Mouse (Mus musculus): ENCODE measurements around the gene Thoc5.

Thoc5 gene

DNA sequence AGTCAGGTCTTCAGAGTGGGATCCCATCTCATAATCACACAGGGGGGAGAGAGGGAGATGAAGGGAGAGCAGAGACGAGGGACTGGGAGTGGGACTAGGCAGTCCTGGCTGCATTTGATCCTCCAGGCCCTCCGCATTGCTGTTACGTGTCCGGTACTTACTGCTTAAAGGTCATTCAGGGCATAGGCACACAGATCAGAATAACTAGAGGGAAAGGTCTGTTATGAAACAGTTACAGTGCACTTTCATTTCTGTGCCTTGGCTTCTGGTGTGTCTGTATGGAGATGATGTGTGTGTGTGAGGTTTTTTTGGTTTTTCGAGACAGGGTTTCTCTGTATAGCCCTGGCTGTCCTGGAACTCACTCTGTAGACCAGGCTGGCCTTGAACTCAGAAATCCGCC, 11.1 kb downstream of the Thoc5 start:
- no peak for DNase-seq (ENCODE audit: low spot score in 2 of 2)

DNA sequence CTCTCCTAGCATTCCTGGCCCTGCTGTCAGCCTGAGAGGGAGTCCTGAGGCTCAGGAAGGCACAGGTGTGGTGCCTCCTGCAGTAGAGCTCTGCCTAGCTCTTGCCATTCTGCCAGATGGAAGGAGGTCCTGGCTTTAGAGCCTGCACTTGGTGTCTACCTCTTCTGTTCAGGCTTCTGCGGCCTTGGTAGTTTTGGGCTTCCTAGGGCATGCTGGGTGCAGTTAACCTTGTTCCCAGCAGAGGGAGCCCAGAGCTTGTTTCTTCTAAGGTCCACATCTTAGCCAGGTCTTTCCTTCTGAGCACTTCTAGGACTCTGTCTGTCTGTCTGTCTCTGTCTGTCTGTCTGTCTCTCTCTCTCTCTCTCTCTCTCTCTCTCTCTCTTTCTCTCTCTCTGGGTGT, 20.9 kb downstream of the Thoc5 start:
- peak; percentile 37 to 54 for DNase-seq (ENCODE audit: low spot score in 2 of 2)

DNA sequence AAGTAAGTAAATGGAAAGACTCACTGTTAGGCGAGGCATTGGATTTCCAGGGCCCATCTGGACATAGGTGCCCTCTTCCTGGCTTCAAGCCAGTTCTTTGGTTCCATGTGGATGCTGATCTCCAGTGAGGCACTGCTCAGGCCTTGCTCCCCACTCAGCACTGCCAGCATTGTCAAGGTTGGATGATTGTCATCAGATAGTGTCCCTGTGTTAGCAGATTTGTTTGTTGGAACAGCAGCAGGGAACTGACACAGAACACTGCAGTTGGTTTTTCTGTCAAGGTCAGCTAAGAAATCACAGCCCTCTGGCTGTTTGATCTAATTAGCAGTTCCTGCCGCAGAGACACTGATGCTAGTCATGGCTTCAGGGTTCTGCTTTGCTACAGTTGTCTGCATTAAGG, 26.2 kb downstream of the Thoc5 start:
- no peak for DNase-seq (ENCODE audit: low spot score in 2 of 2)

DNA sequence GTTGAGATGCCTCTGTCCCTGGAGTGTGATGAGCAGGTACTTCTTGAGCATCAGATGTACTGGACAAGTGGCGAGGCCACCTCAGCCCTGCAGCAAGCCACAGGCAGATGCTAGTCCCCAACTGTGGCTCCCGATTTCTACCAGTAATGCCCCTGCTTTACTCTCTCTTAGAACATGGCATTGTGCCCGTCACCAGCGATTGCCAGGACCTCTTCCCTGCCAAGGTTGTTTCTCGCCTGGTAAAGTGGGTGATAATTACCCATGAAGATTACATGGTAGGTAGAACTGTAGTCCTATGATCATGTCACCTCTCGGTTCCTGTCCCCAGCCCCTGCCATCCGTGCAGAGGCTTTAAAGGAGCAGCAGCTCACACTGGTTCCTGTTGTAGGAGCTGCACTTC, 26.6 kb downstream of the Thoc5 start:
- no peak for DNase-seq (ENCODE audit: low spot score in 2 of 2)

DNA sequence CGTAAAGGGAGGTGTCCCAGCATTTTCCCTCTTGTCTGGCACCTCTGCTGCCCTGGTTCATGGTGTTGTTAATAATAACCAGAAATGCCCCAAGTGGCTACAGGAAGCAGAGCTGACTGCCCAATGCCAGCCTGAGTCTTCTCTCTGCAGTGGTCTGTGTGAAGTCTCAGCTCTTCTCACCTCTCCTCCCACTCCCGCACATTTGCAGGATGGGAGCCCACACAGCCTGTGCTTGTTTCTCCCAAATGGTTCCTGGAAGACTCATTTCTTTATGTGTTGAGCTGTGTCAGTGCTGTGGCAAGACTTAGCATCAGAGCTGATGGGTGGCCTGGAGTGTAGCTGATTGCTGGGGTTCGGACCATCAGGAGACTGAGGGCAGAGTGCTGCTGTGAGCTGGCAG, 32.1 kb downstream of the Thoc5 start:
- DNase-seq (ENCODE audit: low spot score in 2 of 2): peak in 1 of 2 experiments; percentile 27

DNA sequence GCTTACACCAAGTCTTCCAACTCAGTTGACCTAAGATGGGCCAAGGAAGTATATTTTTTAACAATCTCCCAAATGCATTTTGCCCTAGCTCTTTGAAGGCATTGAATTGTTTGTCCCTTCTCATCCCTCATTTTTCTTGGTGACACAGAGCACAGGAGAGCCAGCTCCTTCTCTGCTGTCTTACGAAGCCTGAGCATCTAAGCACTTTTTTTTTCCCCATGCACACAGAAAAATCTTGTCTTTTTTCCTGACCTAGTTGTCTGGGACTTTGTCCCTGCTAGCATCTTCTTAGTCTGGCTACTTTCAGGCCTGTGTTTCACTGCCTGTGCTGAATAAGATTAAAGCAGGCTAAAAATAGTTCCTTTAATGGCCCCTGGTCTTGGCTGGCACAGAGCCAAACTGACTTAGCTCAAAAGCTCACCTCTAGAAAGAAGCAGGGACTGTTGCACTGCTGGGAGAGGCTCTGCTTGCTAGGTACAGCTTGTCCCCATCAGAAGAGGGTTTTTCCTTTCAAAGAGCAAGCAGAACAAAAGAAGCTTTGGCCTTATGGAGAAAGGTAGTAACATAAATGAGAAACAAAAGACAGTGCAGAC, 36.0 kb downstream of the Thoc5 start:
- DNase-seq (ENCODE audit: low spot score in 2 of 2): no peak

DNA sequence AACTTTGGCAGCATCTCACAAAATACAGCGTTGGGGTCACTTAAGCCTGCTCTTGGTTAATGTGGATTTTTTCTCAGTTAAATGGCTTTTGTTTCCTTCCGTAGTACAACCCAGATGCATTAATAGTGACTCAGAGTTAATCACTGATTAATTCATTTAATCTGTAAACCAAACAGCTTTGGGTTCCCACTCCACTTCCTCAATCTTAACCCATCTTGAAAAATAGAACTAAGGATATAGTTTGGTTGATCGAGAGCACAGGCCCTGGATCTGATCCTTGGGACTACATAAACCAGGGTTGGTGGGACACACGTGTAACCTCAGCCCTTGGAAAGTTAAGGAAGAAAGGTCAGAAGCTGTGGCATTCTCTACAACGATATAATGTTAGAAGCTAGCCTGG, 41.1 kb downstream of the Thoc5 start:
- DNase-seq (ENCODE audit: low spot score in 2 of 2): no peak

DNA sequence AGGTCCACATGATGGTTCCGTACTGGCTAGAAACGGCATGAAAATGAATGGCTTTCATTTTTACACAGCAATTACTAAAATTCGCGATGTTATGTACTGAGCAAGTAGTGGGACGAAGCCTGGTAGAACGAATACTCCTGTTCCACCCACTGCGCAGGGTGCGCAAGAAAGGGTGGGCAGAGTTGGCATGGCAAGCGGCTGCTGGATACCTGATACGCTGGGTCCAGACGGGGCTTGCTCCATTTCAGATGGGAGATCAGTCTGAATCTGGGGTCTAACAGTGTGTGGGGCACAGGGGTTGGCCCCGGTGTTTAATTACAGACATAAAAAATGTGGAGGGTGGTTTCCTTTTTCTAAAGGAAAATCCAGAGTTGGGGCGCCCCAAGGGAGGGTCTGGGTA, 51.4 kb downstream of the Thoc5 start:
- DNase-seq (ENCODE audit: low spot score in 2 of 2): no peak

DNA sequence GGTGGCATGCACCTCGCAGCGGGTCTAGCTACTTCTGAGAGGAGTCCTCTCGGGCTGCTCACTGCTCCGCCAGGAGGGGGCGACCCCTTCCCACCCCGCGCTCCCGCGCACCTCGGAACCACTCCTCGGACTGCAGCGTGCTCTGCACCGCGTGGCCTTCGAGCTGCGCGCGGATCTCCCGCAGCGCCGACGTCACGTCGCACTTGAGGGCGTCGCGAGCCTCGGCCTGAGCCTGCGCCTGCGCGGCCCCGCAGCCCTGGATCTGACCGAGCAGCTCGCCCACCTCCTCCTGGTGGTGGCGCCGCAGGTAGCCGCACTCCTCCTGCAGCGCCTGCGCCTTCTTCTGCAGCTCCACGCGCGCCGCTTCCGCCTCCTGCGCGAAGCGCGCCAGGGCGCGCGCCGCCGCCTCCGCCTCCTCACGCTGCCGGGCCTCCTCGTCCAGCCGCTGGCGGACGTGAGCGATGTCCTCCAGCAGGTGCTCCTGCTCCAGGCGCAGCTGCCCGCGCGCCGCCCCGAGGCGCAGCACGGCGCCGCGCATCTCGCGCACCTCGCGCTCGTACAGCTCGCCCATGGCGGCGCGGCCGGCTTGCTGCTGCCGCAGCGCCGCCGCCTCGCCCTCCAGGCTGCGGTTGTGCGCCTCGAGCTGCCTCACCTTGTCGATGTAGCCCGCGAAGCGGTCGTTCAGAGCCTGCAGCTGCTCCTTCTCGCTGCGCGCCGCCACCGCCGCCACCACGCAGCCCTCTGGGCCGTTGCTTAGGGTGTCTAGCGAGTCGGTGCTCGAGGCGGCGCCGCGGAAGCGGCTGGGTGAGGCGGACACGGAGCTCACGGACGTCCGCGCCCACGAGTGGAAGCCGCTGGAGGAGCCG, 52.1 kb downstream of the Thoc5 start:
- DNase-seq (ENCODE audit: low spot score in 2 of 2): peak; percentile 71 to 74

DNA sequence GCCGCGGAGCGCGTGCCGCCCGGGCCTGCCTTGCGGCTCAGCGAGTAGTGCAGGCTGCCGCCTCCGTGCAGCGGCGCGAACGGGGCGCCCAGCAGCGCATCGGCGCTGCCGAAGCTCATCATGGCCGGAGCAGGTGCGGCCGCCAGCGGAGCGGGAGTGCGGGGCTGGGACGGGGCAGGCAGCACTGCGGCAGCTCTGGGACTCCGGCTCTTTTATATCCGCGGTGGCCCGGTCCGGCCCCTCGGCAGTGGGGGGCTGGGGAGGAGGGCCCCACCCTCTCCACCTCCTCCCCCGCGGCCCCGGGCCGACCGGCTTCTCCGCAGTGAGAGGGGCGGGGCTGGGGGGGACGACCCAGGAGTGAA, 52.7 kb downstream of the Thoc5 start, which contains the start of gene Nefh:
TSS of gene Nefh (minus strand) at position 252 of the 362 bp plus-strand sequence.
- DNase-seq (ENCODE audit: low spot score in 2 of 2): no peak

DNA sequence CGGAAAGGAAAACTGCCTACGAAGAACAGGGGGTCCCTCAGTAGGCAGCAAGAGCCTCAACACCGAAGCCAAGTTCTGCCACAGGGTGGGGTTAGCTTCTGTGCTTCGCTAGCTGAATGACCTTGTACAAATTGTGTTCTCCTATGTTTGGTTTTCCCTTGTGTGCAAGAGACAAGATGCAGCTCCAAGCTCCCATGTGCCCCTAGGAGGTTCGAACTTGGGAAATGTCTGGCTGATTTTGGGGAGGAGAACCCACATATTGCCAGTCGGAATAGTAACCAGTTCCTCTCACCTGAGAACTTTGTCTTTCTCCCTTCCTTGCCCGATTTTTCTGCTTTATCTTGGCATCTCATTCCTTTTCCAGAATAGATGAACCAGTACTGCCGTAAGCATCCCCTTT, 53.7 kb downstream of the Thoc5 start:
- DNase-seq (ENCODE audit: low spot score in 2 of 2): no peak

DNA sequence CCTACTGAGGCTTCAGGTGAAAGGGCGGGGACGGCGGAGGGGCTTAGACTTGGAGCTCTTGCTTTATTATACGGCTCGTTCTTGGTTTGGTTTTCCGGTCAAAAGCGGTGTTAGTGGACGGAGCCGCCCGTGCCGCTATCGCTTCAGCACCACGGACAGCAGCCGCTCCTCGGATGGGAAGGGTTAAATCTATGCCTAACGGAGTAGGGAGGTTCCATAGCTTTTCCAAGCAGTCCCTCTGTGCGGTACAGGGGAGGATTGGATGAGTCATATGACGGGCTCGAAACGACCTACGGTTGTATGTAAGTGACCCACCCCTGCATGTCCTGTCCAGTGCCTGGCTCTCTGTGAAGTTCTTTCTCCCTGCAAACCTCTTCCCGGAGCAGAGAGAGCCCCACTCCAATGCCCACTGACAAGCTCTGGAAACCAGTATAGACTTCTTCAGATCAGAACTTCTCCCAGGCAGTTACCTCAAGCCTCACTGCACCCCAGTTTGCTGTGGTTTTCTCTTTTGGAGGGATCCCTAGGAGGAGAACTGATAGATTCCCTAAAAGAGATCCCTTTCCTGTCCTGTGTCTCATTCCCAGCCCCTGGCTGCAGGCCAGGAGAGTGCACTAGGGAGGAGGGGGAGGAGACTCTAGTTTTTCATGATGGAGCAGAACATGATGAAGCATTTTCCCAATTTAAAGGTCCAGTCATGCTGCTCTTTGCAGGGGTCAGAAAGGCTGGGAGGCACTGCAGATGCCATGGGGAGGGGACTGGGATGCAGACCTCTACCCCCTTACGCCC, 54.3 kb downstream of the Thoc5 start:
- no peak for DNase-seq (ENCODE audit: low spot score in 2 of 2)

DNA sequence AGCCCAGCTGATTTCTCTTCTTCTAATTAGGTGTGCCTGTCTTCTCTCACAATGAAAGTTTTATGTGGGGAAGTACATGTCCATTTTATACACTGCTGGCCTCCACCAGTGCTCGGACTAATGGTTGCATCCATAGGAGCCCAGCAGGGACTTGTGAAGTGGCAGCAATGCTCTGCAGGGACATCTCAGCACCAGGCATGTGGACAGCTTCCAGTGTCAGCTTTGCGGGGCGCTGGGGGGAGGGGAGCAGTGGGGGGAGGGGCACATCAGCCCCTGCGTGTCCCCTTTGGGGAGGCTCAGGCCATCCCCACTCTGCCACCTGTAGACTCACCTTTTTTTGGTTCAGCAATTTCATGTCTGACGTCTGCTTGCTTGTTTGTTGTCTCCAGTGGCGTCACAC, 58.3 kb downstream of the Thoc5 start:
- no peak for DNase-seq (ENCODE audit: low spot score in 2 of 2)

DNA sequence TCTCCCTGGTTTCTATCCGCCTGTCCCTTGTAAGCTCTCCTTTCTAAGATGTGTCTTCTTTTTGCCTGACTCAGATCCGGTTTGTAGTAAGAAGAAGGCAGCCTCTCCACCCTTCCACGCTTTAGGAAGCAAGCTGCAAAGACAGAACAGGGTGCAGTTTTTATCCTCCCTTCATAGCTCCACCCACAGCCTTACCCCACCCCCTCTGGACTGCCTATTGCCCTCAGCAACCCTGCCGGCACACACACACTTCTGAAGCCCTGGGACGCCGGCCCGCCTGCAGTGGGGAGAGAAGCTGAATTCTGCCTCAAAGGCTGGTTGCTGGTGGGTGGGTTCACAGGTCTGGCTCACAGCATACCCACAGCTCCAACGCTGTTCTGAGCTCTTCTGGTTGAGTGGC, 58.8 kb downstream of the Thoc5 start:
- peak in 1 of 2 experiments; percentile 39 for DNase-seq (ENCODE audit: low spot score in 2 of 2)

DNA sequence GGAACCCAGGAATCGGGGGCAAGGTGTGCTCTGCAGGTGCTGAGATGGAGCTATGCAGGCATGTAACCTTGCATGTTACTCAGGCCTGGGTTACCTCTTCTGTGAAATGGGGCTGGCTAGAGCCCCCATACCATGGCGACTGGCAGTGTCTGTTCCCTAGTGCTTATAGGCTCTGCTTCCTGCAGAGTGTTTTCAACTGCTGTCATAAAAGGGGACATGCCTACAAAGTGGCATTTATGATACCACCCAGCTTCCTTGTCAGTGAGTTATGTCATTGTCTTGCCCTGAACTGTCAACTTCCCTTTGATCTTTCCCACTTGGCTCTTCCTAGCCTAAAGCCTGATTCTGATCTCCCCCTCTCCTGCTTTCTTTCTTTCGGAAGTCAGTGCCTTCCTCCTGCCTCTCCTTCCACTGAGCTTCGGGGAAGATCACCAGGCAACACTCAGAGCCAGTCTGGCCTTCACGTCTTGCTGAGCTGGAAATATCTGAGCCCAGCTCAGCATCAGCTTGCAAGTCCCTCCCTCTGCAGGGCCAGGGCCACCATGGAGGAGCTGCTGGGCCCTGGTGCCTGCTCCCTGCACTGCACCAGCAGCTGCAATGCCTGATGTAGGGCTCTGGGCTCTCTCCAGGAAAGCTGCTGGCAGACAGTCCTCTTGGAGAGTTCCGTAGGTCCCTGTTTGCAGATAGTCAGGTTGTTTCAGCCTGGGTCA, 68.1 kb downstream of the Thoc5 start:
- no peak for DNase-seq (ENCODE audit: low spot score in 2 of 2)

DNA sequence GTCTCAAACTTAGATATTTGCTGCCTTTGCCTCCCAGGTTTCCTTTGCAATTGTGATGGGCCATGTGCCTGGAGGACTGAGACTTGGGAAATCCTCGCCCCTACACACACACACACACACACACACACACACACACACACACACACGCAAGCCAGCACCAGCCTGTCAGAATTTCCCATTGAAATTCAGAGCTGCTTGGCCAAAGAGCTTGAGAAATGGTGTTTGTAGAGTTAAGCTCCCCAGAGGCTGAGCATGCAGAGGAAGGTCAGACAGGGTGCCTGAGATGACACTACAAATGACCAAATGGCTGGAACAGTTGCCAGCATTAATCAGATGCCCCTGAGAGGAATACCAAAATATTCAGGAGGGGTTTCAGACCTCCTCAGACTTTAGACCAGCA, 71.2 kb downstream of the Thoc5 start:
- no peak for DNase-seq (ENCODE audit: low spot score in 2 of 2)

DNA sequence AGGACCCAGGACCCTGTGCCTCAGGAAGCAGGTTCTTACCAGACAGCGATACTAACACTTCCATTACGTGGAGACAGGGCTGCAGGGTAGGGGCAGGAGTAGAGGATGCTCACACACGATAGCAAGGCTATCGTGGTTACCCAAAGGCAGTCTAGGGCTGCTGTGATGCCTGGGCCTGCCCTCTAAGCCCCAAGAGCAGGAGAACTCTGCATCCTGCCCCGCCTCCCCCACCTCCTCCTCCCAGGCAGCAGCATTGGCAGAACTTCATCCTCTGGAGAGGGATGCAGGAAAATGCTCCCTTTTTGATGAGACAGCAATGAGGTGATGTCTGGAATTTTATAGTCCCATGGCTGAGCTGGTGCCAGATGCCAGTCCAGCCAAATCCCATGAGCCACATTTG, 71.8 kb downstream of the Thoc5 start:
- DNase-seq (ENCODE audit: low spot score in 2 of 2): no peak

DNA sequence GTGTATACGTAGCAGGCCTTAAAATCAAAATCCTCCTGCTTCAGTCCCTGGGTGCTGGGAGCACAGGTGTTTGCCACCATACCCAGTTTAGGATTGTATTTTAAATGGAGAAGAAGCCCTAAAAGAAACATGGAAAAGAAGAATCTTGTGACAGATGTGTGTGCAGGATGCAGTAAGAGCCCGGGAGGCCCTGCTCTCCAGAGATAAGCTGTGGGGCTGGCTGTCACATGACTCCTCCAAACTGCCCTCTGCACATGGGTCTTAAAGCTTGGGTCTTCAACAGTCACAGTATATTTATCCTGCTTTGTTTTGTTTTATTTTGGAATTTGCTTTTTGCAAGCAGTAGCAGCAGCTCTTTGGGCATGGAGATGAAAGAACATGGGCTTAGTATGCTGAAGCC, 72.4 kb downstream of the Thoc5 start:
- no peak for DNase-seq (ENCODE audit: low spot score in 2 of 2)

DNA sequence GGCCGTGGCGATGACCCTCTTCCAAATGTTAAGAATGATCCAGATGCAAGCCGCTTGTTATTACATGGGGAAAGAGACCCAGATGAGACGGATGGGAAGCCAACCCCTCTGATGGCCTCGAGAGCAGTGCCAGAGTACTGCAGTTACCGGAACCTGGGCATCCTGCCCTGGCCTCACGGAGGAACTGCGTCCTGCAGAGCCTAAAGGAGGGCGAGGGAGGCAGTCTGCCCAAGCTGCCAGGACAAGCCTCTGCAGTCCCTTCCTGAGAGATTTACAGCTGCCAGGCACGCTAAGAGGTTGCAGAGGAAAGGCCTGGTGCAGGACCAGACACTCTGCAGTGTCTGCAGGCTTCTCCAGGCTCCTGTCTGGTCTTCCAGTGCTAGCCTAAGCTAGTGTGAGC, 73.3 kb downstream of the Thoc5 start:
- DNase-seq (ENCODE audit: low spot score in 2 of 2): no peak

DNA sequence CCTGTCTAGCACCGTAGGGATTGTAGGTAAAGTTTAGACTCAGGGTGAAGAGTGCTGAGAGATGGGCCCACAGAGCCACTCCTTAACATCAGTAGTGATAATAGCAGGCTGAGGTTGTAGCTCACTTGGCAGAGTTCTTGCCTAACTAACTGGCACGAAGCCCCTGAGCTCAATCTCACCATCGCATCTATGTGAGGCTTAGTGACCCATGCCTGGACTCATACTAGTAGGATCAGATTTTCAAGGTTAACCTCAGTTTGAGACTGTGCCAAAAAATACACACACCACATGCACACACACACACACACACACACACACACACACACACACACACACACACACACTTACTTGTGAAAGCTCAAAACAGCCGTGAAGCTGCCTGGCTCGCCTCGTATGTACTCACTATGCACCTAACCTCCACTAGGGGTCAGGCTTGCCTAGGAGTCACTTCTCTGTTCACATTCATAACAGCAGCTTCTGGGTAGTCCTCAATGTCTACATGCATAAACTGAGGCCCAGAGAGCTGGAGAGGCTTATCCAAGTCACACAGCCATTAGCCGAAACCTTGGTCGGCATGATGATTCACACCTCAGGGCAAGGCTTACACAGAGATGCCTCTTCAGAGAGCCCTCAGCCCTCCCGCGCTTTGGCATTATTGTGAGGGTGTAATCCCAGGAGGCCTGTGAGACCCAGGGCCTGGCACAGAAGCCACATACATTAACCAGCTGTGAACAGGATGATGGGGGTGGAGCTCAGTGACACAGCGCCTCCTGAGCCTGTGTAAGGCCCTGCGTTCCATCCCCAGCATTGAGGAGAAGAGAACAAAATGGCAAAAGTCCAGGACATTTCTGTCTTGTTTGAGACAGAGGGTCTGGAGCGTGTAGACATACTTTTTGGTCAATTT, 78.1 kb downstream of the Thoc5 start:
- peak in 1 of 2 experiments; percentile 48 for DNase-seq (ENCODE audit: low spot score in 2 of 2)

DNA sequence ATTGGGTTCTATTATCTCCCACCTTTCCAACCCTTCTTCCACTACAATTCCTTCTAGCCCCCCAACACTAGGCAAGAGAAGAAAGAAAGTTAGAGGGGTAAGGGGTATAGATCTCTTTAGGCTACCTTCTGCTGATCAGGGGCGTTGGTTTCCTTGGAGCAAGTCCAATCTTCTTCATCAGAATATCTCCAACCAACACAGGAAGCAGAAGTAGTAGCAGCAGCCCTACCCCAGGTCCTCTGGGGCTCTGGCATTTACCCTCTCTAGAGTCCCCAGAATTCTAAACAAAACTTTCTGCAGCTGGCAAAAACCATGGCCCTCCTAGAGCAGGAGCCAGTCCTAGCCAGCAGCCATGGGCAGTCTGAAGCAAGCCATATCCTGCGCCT, 78.7 kb downstream of the Thoc5 start:
- no peak for DNase-seq (ENCODE audit: low spot score in 2 of 2)

Data from frontal cortex, postnatal 25 days (tissue).